Mouse (Mus musculus): ENCODE data around the gene Ndufb6.

DNA sequence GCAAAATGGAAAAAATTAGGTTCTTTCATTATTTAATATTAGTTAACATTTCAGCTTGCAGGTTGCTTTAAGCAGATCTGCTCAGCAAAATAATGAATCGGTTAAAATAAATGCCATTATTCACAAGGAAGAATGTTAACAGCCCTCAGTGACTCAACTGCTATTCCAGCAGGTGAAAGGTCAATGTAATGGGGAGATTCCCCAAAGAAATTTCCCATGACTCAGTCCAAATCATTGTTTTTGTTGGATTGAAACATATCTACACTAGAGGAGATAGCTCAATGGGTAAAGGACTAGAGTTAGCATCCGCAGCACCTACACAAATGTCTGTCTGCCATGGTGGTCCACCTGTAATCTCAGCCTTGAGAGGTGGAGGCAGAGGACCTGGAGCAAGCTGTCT lies 9.8 kb upstream of the Ndufb6 start:
- TF ChIP-seq CTCF (IDR thresholded peaks at IDR 0.05; ENCODE audit: borderline replicate concordance, control insufficient read depth, extremely low read depth, insufficient read depth, low read length, poor library complexity) (no peak), POLR2A (IDR thresholded peaks at IDR 0.05; ENCODE audit: control insufficient read depth, extremely low read depth, insufficient read depth, low read length, poor library complexity) (no peak)

Data from thymus, adult 2 months (tissue).